Mouse (Mus musculus): Measurements from ENCODE around the gene Cpne6.

DNA sequence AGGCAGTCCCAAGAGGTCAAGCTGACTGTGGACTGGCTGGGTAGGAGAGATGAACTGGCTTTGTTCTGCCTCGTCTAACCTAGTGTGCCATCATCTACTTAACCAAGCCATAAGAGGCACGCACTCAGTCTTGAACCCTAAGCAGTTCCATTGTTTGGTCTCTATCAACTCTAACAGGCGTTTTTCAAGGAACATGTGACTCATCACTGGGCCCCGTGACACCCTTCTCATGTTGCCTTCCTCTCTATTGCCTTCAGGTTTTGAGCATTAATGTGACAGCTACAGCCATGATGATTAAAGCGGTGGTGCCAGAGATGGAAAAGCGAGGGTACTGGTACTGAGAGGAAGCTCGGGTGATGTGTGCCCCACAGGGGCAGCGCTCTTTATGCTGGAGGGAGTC lies 23.4 kb upstream of the Cpne6 start:
- no peak for TF ChIP-seq GATA1 (IDR thresholded peaks at IDR 0.05; ENCODE audit: borderline replicate concordance, low read length)
- TF ChIP-seq FLI1 (IDR thresholded peaks at IDR 0.05; ENCODE audit: low read length) = no peak
